In the genomic region with DNA sequence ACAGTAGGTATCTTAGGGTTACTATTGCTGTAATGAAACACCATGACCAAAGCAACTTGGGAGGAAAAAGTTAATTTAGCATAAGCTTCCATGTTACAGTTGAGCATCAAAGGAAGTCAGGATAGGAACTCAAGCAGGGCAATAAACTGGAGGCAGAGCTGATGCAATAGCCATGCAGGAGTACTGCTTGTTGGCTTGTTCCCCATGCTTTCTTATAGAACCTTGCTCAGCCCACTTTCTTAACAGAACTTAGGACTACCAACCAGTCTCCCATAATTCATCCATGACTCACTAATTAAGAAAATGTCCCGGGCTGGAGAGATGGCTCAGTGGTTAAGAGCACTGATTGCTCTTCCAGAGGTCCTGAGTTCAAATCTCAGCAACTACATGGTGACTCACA, we compare ENCODE assay signal across 10 mouse cellular contexts.
"Had no signal": no experiment of that assay in that cellular context is flagged by ENCODE, and none has a peak within 500 bp of the region (broad histone marks: within the 10 kb centered on the region; RNA-seq: fewer than 3 reads in every experiment).

No protein-coding gene starts in this region.

- ATAC-seq: midbrain, embryonic 16.5 days had no signal

- DNase-seq: lung, adult 18-20 months; lung, embryonic 14.5 days; lung, postnatal 10 days; lung, postnatal 4 days; midbrain, embryonic 14.5 days; right cerebral cortex, postnatal 14 days; thymus, adult 2 months; thymus, postnatal 25 days; thymus, postnatal 4 days had no signal
